Mouse (Mus musculus) mouse embryonic stem cell (cell line): ENCODE results near the gene Nfatc2.

Experiments
- in situ Hi-C, 2 experiments: fragments of 300-500 bp; cut with MboI; formaldehyde crosslinking; loops; 1 replicate in 1 of 2; 3 replicates in 1 of 2; pipeline ENCODE4 v1.14.3; 2019 to 2020; ENCODE audit warnings: low sequenced_read_pairs in 2 of 2, low pct_unique_long_range_greater_than_20kb in 1 of 2, mixed read lengths in 1 of 2; ENCODE audit not compliant: unreplicated experiment in 1 of 2

Nfatc2 gene

DNA sequence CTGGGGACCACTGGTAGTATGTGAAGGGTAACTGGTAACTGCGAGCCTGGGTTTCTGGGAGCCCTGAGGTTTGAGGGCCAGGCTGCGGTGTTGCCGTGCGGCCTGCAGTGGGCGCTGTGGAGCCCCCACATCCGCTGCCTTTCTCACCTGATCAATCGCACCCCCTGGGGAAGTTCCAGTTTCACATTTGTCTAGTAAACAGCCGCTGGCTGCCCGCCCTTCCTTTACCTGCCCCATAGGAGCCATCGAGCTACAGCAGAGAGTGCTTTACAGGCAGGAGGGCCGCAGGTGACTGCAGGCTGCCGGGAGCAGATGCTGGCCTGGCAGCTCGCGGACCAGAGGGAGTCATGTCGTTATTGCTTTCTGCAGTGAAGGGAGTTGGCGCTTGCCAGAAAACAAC, 128.6 kb downstream of the Nfatc2 start:
- in situ Hi-C loops, result loop anchor here (10.0 to 25.0 kb wide), 3 partner anchors 162 to 414 kb away; no protein-coding TSS in a partner anchor

DNA sequence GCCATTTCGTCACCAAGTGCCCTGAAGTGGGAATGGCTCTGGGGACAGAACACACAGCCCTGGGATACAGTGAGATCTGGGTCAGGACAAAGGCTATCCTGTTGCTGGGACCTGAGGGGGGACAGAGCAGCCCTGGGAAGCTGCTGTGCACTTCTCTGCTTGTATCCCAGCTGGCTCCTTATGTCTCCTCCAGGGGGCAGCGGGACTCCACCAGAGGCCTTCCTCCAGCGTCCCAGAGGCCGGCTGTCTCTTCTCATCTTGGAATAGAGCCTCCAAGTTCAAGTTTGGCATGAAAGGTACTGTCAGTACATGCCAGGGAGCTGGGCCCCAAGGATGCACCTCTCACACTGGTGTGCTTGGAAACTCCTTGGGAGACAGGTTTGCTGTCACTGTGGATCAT, 132.4 kb downstream of the Nfatc2 start:
- in situ Hi-C loops, result loop anchor here (5.0 to 25.0 kb wide), 2 partner anchors 163 to 418 kb away; no protein-coding TSS in a partner anchor

DNA sequence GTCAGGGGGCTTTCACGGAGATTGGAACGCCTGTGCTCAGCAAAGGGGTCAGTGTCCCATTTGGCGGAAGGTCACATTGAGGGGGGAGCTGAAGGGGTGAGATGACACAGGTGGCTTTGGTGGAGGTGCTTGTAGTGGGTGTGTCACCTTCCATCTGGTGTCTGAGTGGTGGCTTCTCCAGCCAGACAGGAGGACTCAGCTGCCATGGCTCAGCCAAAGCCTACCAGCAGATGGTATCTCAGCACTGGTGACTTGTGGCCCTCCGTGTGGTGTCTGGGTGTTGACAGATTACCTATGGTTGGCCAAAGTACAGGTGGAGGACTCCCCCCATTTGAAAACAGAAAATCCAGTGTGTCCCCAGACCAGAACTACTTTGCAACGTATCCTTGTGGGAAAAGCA, 134.3 kb downstream of the Nfatc2 start:
- in situ Hi-C loops, result loop anchor here (5.0 to 25.0 kb wide), 2 partner anchors 165 to 420 kb away; no protein-coding TSS in a partner anchor

DNA sequence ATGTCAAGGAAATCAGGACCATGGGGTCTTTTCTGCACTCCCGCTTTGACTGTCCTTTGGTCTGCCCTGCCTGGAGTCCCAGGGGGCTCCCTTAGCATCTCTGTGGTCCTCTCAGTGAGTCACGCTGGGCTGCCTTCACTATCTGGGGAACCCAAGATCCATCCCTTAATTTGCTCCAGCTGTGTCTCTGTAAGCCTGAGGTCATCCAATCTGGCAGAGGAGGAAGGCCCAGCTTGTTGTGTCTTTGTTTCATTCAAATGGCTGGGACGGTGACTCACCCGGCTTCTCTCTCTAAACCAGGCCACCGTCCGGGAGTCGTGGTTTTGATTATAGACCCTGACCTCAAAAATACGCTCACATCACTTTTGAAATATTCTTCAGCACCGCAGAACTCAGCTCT, 135.4 kb downstream of the Nfatc2 start:
- in situ Hi-C loops, result loop anchor here (5.0 to 25.0 kb wide), 2 partner anchors 166 to 421 kb away; no protein-coding TSS in a partner anchor

DNA sequence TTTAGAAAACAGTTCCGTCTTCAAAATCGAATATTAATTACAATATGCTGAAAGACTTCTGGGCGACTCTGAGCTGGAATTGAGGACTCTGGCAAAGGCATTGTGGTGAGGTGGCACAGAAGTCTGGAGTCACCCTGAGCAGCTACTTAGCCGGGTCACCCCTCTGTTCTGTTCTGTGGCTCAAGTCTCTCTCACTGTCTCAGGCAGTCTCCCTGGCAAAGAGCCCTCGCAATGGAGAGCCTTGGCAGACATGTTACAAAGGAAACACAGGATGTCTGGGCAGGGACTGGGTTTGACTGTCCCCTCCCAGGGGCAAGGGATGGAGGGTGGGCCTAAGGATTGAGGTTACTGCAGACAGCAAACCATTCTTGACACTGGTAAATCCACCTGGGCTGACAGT, 135.8 kb downstream of the Nfatc2 start:
- in situ Hi-C loops, result loop anchor here (5.0 to 25.0 kb wide), 2 partner anchors 167 to 422 kb away; no protein-coding TSS in a partner anchor

DNA sequence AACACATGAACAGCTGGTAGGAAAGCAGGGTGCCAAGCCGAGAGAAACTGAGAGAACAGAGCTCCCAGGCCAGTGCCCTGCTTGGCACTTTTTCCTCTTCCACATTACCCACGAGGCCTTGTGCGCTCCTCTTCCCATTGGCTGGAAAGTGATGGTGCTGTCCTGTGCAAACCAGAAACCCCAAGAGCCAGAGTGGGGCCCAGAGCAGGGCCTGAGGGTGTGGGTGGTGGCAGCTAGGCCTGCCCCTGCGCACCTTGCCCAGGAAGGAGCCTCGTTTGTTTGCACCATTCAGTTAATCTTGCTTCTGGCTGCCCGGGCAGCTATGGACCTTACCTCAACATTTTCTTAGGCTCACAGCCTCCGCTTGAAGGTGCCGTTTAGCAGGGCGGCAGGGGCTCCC, 139.6 kb downstream of the Nfatc2 start:
- in situ Hi-C loops, result loop anchor here in 1 of 2 experiments (25.0 kb wide), 1 partner anchor 425 kb away; no protein-coding TSS in a partner anchor

DNA sequence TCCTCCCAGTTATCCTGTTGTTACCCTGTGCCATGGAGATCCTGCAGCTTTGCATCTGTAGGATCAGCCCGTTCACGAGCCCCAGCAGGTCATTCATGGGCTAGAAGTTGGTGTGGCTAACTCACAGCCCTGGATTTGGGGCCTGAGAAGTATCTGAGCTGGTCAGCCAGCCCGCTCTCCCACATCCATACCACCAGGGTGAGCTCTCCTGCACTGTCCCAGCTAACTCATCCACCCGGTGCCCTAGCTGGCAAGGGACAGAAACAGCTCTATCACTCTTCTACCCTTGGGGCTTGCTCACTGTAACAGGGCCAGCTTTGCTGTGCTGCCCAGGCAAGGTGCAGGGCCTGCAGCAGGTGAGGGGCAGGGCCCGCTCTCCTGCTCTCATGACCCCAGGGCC, 141.8 kb downstream of the Nfatc2 start:
- in situ Hi-C loops, result loop anchor here in 1 of 2 experiments (25.0 kb wide), 1 partner anchor 428 kb away; no protein-coding TSS in a partner anchor

DNA sequence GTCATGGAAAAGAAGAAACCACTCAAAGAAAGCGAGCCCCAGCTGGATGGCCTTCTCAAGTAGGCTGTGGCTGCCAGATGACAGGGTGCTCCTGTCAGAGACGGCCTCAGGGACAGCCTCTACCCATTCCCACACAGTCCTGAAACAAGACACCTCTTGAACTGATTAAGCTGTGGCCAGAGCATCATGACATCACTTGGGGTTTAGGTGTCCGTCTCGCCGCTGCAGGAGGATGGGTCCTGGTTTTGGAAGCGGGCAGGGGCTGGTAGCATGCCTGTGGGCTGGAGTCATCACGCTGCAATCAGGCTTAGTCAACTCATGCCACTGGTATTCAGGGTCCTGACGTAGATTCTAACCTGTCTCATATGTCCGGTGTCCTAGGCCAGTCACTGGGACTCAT, 142.9 kb downstream of the Nfatc2 start:
- in situ Hi-C loops, result loop anchor here in 1 of 2 experiments (25.0 kb wide), 1 partner anchor 429 kb away; no protein-coding TSS in a partner anchor

DNA sequence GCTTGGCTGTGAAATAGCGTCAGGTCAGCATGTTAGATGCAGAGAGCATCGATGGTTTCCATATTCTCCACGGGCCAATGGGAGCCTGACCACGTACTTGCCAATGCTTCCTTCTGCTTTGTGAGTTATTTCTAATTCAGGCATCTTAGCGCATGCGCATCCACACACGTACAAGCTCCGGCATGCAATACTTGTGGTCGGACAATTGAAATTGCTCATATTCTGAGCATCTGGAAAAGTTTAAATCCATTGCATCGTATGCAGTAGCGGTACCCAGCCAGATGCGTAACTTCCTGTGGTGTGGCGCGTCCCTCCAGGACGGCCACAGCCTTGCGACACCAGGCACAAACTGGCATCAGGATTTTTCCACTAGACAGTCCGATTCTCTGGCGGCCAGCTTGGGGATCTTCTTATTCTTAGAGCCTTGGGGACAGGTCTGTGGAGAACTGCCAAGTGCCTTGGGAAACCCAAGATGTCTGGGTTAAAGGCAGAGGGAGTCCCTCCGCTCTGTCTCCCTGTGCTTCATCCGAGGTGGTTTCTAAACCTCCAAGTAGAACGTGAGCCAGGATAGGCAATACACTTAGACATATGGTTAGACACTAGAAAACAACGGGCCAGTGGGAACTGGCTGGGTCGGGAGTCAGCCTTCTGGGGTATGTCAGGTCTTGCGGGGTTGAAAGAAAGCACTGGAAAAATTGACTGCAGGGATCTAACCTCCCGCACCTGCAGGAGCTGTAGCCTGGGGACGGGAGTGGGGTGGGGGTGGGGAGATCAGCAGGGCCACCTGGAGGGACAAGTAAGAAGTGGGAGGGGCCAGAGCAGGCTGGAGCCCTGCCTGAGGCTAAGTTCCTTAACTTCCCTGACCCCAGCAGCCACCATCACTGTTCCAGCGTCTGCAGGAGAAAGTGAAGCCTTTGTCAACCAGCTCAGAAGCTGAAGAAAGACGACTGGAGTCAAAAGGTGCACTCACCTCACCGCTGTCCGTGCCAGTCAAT, 149.4 kb downstream of the Nfatc2 start:
- in situ Hi-C loops, result loop anchor here in 1 of 2 experiments (25.0 kb wide), 1 partner anchor 435 kb away; no protein-coding TSS in a partner anchor

DNA sequence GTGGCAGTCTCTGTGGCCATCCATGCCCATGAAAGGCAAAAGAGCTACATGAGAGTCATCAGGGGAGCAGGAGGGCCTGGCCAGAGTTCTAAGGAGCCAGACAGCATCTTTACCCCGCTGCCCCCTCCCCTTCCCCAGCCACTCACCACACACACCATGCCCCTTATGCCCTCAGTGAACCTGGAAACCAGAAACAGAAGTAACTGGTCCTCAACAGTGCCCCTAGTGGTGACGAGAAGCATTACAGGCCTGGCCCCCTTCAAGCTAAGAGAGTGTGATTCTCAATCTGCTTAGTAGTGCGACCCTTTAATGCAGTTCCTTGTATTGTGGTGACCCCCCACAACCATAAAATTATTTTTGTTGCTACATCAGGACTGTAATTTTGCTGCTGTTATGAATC, 150.5 kb downstream of the Nfatc2 start:
- in situ Hi-C loops, result loop anchor here in 1 of 2 experiments (25.0 kb wide), 1 partner anchor 436 kb away; no protein-coding TSS in a partner anchor

DNA sequence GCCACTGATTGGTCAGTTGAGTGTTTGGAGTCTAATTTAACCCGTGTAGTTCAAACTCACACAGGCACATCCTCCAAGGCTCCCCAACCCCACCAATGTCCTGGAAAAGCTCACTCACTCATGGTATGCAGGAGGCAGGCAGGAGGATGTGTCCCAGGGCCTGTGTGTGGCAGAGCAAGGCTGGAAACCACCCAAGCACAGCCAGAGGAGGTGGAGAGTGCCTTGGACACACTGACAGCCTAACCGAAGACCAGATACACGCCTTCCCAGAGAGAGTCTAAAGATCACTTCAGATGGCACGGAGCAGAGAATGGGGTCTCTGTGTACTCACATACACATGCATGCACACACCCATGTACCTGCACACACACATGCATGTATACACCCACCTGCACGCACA, 153.4 kb downstream of the Nfatc2 start:
- in situ Hi-C loops, result loop anchor here (10.0 to 25.0 kb wide), 3 partner anchors 186 to 336 kb away; no protein-coding TSS in a partner anchor

DNA sequence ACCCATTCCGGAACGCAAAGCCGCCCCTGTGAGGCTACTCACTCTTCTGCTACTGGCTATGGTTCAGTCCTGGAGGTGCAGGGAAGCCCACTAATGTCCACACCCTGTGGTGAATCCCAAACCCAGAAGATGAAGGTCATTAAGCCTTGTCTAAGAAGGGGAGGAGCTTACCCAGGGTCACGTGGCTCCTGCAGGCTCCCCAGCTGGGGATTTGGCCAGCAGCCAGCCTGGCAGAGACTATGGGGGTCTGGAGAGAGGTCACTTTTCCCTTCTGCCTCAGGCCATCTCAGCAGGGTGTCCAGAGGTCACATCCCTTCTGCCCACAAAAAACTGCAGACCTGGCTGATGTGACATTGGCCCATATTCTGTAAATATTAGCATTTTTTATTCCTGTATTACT, 153.9 kb downstream of the Nfatc2 start:
- in situ Hi-C loops, result loop anchor here (10.0 to 25.0 kb wide), 3 partner anchors 185 to 335 kb away; no protein-coding TSS in a partner anchor

DNA sequence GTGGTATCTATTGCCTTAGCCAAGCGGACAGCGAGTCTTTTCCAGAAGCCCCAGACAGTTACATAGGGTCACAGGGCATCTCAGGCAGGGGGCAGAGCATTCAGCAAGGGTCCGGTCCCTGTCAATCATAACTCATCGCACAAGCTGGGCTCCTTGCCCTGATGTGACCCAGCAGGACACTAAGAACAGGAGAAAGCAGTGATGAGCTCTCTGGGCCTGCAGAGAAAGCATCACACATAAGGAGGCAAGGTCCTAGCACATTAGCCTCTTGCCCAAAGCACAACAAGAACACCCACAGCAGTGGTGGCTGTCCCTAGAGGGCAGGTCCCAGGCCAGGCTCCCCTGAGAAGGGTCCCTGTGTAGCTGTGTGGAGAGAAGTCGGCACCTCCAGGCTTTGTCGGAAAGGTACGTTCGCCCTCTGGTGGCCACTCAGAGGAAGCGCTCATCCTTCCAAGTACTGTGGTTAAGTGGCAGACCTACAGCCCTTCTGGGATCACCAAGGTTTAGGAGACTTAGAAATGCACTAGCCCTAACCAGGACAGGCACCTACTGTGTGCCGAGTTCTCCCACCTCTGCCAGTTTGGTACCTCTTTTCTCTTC, 156.1 kb downstream of the Nfatc2 start:
- in situ Hi-C loops, result loop anchor here (10.0 to 25.0 kb wide), 3 partner anchors 183 to 333 kb away; no protein-coding TSS in a partner anchor

DNA sequence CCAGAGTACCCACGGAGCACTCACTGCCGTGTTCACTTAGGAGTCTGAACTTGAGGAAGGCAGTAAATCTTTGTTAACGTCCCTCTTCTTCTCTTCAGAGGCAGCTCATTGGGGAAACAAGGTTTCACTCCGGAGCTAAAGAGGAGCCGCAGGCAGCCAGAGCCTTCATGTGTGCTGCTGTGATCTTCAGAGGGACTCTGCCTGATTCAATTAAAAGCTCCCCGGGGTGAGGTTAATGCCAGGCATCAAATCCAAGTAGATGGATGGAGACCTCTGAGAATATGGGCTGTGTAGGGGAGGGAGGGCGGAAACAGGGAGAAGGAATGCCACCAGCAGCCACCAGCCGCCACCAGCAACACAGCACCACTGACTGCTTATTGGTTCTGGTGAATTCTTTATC, 157.3 kb downstream of the Nfatc2 start:
- in situ Hi-C loops, result loop anchor here (10.0 to 25.0 kb wide), 3 partner anchors 182 to 332 kb away; no protein-coding TSS in a partner anchor

DNA sequence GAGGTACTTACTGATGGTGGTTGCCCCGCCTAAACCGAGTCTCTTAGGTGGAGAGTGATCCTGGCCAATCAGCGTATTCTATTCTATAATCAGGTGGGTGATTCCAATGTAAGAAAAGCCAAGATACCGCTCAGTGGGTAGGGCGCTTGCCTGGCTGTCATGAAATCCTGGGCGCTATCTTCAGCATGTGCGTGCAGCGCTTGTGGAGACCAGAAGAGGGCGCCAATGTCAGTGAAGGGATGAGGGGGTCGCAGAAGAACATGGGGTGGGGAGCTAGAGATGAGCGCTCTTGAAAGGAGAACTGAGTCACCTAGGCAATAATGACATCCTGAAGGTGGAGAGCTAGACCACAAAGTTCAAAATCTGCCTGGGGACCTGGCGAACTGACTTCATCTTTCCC, 160.0 kb downstream of the Nfatc2 start:
- in situ Hi-C loops, result loop anchor here (10.0 to 25.0 kb wide), 3 partner anchors 179 to 329 kb away; no protein-coding TSS in a partner anchor

DNA sequence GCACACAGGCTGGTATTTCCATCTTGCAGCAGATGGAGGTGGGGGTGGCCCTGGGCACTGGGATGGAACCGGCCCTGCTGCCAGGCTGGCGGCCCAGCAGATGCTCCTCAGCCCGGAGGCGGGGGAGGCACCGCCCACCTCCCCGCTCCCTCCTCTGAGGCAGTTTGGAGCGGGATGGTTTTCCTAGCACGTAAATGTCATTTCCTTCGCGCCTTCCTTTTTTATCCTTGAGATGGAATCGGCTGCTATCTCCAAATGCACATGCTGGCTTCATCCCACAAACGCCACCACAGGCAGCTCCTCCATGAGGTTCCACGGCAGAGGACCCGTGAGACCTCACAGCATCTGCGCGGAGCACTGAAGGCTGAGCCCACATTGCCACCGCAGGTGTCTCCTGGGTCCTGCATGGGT, 160.5 kb downstream of the Nfatc2 start:
- in situ Hi-C loops, result loop anchor here (10.0 to 25.0 kb wide), 3 partner anchors 179 to 329 kb away; no protein-coding TSS in a partner anchor

DNA sequence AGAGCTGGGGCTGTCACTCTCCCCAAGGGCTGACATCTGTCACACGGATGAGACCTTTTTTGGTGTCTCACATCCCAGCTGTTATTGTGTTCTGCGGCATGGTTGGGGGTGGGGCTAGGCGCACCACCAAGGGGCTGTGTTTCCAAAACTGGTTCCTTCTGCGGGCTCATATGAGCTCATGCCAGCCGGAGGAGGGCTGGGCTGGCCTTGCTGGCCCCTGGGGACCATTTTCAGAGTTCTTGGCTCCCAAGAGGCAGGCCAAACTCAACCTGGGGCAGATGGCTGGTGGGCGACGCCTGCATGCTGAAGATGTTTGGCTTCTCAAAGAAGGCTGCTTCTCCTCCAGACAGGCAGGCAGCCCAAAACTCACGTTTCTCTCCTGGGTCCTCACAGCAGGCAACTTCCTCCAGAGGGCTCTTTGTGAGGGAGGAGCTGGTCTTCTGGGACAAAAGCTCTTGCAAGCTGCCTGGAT, 162.4 kb downstream of the Nfatc2 start:
- in situ Hi-C loops, result loop anchor here (25.0 kb wide), 2 partner anchors 177 to 327 kb away; no protein-coding TSS in a partner anchor

DNA sequence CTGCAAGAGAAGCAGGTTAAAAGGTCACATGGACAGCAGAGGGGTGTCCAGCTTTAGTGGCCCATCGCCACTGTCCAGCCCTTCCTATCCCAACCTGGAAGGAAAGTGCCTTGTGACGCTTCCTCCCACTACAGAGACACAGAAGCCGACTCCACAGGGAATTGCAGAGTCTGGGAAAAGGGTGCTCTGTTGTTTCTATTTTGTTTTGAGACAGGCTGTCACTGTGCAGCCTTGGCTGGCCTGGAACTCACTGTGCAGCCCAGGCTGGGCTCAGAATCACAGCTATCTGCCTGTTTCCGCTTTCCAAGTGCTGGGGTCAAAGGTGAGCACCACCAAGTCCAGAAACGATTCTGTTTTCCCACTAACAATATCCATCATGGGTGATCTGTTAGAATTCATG, 167.3 kb downstream of the Nfatc2 start:
- in situ Hi-C loops, result loop anchor here (25.0 kb wide), 2 partner anchors 172 to 322 kb away; no protein-coding TSS in a partner anchor
